Mouse (Mus musculus): ENCODE data around the gene Unc13b.

Unc13b gene

GRCm38 (mm10) chr4:43058753-43059654 lies at the start of gene Unc13b:
Gene Unc13b (plus strand): TSS chr4:43058953.
- peak; percentile 96 to 98 for DNase-seq

DNA sequence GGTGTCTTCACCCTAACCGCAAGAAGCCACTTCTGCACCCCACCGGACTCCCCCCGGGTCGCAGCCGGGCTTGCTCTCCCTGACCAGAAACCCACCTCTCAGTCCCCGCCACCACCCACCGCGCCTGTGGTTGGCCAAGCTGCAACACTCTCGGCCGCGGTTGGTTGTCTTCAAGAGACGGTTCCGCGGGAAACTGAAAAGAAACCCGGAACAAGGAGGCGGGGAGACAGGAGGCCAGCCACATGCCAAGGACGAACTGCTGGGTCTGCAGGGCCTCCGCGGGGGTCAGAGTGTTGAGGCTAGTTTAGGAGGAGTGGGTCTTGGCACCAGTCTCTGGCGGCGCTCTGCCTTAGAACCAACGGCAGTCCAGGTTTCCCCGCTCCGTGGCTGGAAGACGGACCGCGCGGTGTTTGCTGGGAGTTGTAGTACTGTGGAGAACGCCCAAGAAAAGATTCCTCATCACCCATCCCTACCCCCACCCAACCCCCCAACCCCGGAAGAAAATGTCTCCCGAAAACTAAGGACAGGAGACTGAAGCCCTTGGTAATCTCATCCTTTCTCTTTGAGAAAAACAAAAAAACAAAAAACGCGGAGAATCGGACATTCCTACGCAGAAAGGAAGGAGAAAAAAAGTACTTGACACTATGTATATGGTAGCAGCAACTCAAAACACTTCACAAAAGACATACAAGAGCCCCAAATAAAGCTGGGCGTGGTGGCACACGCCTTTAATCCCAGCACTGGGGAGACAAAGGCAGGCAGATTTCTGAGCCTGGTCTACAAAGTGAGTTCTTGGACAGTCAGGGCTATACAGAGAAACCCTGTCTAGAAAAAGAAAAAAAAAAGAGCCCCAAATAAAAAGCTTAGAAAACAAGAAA lies 48.4 kb upstream of the Unc13b start, which contains the start of gene Fancg:
Fancg (minus strand) TSS at position 346 of the 878 bp plus-strand sequence.
- peak; percentile 88 to 92 for DNase-seq

GRCm38 (mm10) chr4:43012091-43012490 lies 46.7 kb upstream of the Unc13b start:
- no peak for DNase-seq

DNA sequence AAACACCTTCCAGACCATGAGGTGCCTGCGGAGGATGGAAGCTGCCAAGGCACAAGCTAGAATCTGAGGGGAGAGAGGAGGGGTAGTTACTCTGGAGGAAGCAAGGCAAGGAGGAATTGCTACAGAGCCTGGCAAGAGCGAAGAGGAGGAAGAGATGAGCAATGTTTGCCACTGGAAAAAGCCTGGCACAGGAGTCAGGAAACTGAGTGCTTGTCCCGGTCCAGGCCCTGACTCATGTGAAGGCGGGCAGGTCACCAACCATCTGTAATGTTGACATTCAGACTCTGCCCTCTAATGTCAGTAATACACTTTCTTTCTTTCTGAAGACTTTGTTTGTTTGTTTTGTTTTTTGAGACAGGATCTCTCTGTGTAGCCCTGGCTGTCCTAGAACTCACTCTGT lies 40.6 kb upstream of the Unc13b start:
- no peak for DNase-seq

DNA sequence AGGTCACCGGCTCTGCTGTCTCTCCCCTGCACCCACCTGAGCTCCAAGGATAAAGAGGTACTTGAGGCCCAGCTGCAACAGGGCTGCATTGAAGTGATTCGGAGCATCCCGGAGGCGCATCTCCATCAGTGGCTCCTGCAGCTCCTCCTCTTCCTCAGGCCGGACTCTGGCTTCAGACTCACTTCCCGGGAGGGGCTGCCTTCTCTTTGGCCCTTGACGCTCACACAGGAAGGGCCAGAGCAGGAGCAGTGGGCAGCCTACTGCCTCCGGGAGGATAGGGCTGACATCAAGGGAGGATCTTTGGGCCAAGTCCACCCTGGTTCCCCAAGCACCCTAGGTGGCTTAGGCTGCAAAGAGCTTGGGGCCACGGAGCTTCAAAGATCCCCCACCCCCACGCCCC lies 39.6 kb upstream of the Unc13b start:
- no peak for DNase-seq

GRCm38 (mm10) chr4:43019641-43020465 lies 38.9 kb upstream of the Unc13b start:
- no peak for DNase-seq

DNA sequence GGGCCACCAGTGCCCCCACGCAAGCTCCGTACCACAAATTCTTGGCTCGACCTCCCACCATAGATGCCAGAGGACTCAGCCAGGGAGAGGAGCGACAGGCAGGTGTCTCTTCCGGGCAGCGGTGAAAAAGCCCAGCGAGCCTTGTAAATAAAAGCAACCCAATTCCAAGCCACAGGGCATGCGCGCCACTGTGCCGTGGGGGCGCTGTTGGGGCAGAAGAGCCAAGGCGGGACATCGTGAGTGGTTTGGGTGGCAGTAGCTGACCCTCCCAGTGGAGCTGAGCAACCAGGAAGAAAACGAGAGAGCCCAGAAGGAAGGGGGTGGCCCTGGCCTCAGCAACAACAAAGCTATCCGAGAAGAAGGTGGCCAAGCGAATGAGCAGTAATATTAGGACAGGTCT lies 37.9 kb upstream of the Unc13b start:
- no peak for DNase-seq

DNA sequence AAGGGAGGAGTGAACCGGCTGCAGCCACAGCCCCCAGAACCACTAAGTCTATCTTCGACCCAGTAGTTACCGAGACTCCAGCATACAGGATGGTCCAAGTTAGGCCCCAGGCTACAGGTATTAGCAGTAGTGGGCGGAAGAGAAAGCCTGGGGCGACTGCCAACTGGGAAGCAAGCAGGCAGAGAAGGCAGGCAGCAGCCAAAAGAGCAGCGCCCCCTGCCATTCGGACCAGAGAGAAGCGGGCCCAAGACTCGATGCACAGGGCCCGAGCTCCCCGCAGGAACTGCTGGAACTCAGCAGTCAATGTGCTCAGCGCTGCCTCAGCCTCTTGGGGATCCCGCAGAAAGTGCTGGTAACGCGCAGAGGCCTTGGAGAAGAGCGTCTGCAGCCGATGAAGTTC lies 37.4 kb upstream of the Unc13b start:
- no peak for DNase-seq

GRCm38 (mm10) chr4:43024673-43025072 lies 34.1 kb upstream of the Unc13b start:
- no peak for DNase-seq

GRCm38 (mm10) chr4:43025084-43025960 lies 33.4 kb upstream of the Unc13b start, which contains the start of gene Pigo:
Gene Pigo (minus strand): TSS chr4:43025819.
- peak; percentile 95 to 97 for DNase-seq

DNA sequence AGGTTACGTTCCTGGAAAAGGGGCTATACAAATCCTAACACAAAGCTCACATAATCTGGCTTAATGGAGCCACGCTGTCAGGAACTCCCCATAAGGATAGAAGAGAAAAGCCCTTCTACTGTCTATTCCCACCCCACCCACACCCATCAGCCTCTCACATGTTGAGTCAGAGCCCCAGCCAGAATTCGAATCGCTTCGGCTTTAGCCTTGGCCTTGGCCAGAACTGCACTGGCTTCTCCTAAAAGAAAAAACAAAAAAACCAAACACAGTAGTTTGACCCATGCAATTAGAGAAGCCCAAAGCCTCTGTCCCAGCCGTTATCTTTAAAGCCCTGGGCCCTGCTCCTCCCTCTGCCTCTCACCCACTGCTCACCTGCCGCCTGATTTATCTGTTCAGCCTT lies 29.6 kb upstream of the Unc13b start:
- DNase-seq = no peak

DNA sequence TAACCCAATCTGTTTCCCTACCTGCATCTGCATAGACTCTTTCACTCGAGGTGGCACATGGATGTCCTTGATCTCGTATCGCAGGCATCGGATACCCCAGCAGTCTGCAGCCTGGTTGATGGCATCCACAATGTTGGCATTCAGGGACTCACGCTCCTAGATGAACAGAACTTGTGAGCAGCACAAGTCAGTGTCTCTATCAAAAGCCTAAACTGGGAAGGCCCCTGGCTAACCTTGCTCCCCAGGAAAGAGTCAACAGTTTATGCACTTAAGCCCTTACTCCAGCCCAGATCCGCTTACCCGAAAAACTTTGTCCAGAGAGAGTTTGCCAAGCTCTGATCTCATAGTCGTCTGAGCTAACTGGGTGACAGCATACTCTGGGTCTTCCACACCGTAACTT lies 29.0 kb upstream of the Unc13b start:
- no peak for DNase-seq

GRCm38 (mm10) chr4:43030352-43030751 lies 28.4 kb upstream of the Unc13b start:
- DNase-seq = no peak

- DNase-seq = peak; percentile 49 to 70
Observed at GRCm38 (mm10) chr4:43030780-43031230, 27.9 kb upstream of the Unc13b start.

- peak; percentile 97 for DNase-seq
Observed at GRCm38 (mm10) chr4:43031237-43031995, 27.3 kb upstream of the Unc13b start, which contains the start of gene Stoml2. Gene Stoml2 (minus strand): TSS chr4:43031710.

DNA sequence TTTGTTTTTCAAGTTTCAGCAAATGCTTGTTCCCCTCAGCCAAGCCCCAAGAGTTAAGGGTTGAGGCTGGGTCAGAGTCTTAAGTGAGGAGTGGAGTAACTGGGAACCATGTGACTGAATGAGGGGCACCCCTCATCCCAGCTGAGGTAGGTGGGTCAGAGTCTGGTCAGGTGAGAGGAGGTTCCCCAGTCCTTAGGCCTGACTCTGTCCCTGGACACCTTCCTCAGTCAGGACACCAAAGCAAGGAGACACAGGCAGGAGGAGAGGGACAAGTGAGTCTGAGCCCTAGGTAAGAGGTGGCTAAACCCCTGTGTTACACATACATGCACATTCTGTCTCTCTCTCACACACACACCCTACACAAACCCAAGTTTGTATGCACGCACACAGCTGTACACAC lies 26.3 kb upstream of the Unc13b start:
- DNase-seq = no peak

GRCm38 (mm10) chr4:43033481-43033880 lies 25.3 kb upstream of the Unc13b start:
- DNase-seq = no peak

DNA sequence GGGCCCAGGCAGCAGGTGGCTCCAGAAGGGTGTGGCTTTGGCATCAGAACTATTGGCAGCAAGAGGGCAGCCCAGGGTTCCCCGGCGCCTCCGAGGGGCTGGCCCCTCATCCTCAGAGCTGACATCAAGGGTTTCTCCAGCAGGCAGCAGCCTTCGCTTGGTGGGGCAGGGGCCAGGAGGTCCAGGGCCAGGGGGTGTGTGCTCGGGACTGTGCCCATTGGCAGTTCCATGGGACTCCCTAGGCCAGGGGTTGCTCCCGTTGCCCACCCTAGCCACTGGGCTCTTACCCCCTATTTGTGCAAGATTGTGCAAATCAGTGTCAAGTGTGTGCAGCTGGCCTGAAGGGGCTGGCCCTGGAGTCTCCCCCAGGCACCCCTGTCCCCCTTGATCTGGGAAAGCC lies 22.9 kb upstream of the Unc13b start:
- DNase-seq = no peak

GRCm38 (mm10) chr4:43036356-43036755 lies 22.4 kb upstream of the Unc13b start:
- DNase-seq = no peak

DNA sequence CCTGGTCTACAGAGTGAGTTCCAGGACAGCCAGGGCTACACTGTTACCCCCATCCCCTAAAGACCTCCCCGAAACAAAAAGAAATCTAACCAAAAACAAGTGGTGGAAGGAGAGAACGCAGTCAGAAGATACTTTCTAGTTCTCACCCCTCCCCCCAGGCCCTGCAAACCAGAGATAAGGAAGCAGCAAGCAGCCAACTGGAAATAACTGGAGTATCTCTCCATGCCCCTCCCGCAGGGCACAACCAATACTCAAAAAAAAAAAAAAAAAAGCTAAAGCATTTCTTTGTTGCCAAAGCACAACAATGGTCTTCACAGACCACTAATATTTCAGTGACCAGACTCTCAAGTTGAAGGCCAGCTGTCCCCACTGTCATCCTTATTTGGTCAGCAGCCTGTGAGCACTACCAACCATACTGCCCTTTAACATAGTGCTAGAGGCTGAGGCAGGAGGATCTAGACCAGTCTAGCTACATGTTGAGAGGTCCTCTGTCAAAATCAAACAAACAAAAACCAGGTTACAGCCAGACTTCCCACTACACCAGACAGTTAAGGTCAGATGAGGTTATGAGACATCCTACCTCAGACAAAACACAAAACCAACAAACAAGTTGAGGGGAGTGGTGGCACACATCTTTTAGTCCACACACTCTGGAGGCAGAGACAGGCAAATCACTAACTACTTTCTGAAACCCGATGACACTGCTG lies 20.7 kb upstream of the Unc13b start:
- DNase-seq = no peak

Measured in kidney, postnatal 36 days (tissue).